Mouse (Mus musculus): ENCODE measurements around the gene Col1a1. TPM values are rescaled to one million over a fixed set of nuclear protein-coding genes. Genes with fewer than 3 reads are reported as not detected.

Gene Col1a1
- polyA plus RNA-seq (2012; fragmentation: generic; extraction: Trizol) = 1,000 to 10,000 TPM in 1 of 2 experiments, 100 to 1,000 TPM in 1; 307 to 2,727 TPM

DNA sequence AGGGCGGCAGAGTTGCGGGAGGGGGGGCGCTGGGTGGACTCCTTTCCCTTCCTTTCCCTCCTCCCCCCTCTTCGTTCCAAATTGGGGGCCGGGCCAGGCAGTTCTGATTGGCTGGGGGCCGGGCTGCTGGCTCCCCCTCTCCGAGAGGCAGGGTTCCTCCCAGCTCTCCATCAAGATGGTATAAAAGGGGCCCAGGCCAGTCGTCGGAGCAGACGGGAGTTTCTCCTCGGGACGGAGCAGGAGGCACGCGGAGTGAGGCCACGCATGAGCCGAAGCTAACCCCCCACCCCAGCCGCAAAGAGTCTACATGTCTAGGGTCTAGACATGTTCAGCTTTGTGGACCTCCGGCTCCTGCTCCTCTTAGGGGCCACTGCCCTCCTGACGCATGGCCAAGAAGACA, at the start of gene Col1a1:
TSS of gene Col1a1 (plus strand) at position 180 of the 400 bp plus-strand sequence.

DNA sequence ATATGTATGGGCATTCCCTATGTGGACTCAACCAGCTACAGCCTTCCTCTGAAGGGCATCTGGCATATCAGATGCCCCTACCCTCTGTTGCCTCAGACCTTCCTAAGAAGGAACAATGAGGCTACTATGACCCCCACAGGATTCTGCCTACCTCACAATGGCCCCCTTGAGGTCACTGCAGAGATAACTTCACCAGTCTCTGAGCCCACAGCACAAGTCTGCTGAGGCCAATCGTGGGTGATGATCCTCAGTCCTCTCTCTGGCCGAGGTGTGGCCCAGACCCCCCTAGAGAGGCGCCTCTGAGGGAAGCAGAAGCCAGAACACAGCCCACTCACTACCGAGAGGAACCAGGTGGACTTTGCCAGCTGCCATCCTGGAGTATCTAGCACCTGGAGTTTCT, 31.4 kb downstream of the Col1a1 start, which contains the start of gene Hils1:
TSS of gene Hils1 (plus strand) at position 175 of the 400 bp plus-strand sequence.

DNA sequence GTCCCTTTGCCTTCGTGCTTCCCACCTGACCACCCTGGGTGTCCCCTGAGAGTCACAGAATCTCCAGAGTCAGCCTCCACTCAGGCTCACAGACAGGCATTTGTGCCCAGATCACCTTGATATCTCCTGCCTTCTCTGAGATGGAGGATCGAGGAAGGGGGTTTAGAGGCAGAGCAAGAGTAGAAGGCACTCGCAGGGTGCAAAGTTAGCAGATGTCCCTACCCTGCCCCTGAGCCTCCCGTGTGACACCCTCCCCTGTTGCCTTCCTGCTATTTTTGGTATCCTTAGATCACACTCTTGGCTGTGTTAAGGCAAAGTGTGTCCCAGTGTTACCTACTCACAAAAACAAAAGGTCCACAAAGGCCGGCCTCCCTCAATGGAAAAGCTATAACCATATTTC, 40.2 kb downstream of the Col1a1 start, which contains the start of gene Sgca:
TSS of gene Sgca (minus strand) at position 129 of the 400 bp plus-strand sequence.

DNA sequence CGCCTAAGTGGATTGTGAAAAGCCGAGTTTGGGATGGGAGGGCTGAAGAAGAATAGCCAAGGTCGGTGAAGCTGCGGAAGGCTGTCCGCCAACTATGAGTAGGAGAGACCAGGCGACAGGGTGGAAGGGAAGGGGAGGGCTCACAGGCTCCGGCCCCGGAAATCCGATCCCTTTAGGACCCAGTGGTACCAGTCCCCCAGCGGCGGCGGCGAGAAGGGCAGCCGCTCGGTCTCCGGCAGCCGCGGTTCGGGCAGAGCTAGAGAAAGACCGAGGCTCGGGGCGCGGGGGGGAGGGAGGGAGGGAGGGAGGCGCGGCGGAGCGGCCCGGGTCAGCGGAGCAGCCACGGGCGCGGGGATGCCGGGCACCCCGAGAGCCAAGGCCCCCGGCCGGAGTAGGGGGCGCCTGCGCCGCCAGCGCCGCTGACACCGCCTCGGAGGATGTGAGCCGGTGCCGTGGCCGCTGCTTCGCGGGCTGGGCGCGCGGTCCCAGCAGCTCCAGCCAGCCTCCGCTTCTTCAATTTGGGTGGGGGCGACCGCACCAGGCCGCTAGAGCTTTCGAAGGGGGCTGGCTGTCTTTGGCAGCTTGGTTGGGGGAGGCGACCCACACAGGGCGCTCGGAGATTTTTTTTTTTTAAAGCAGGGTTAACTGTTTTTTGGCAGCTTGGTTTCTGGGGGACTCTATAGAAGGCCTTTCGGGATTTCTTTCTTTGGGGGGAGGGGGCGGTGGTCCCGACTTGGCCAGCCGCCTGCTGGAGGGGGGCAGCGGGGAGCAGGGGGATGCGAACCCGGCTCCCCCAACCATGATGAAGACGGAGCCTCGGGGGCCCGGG, 54.9 kb downstream of the Col1a1 start, which contains the start of gene Ppp1r9b:
TSS of gene Ppp1r9b (plus strand) at position 287 of the 829 bp plus-strand sequence.

Other genes with a start within 250 kb of the Col1a1 start
- gene Gm11541, start 231.7 kb upstream of the Col1a1 start, polyA plus RNA-seq (2012; fragmentation: generic; extraction: Trizol) = not detected
- under 1 TPM; 0.05 to 0.19 TPM for gene Cdc34b, start 194.4 kb upstream of the Col1a1 start, polyA plus RNA-seq (2012; fragmentation: generic; extraction: Trizol)
- gene Tmem92, start 153.5 kb upstream of the Col1a1 start, polyA plus RNA-seq (2012; fragmentation: generic; extraction: Trizol) = not detected
- not detected for gene Hils1, start 31.4 kb downstream of the Col1a1 start, polyA plus RNA-seq (2012; fragmentation: generic; extraction: Trizol)
- 1 to 10 TPM; 2.7 to 3.4 TPM for gene Sgca, start 40.1 kb downstream of the Col1a1 start, polyA plus RNA-seq (2012; fragmentation: generic; extraction: Trizol)
- gene Ppp1r9b, start 54.8 kb downstream of the Col1a1 start, polyA plus RNA-seq (2012; fragmentation: generic; extraction: Trizol) = 10 to 100 TPM; 26.4 to 89.0 TPM
- gene Samd14, start 73.7 kb downstream of the Col1a1 start, polyA plus RNA-seq (2012; fragmentation: generic; extraction: Trizol) = 10 to 100 TPM; 15.7 to 73.7 TPM
- 10 to 100 TPM in 1 of 2 experiments, 1 to 10 TPM in 1; 3.9 to 42.1 TPM for gene Pdk2, start 105.1 kb downstream of the Col1a1 start, polyA plus RNA-seq (2012; fragmentation: generic; extraction: Trizol)
- gene Itga3, start 140.6 kb downstream of the Col1a1 start, polyA plus RNA-seq (2012; fragmentation: generic; extraction: Trizol) = 10 to 100 TPM; 11.2 to 14.5 TPM
- gene Dlx3, start 183.9 kb downstream of the Col1a1 start, polyA plus RNA-seq (2012; fragmentation: generic; extraction: Trizol) = under 1 TPM in 1 of 2 experiments, not detected in 1; 0.02 TPM
- under 1 TPM; 0.04 to 0.09 TPM for gene Dlx4, start 210.0 kb downstream of the Col1a1 start, polyA plus RNA-seq (2012; fragmentation: generic; extraction: Trizol)

All from C3H10T1/2 (cell line).